Mouse (Mus musculus): Measurements from ENCODE around the gene Olfr923. TPM values are rescaled to one million over a fixed set of nuclear protein-coding genes. Genes with fewer than 3 reads are reported as not detected.
"Not testable (repeated sequence)": the region's sequence is repeated elsewhere in the genome, so short reads cannot be mapped to it uniquely, and the experiment has no call there.

Olfr923 gene
- polyA plus RNA-seq, 2 experiments = not detected

- no peak overlapping the region for H3K9ac ChIP-seq (ENCODE audit: low read depth, low read length, severe bottlenecking)
- no peak overlapping the region for H3K4me2 ChIP-seq (replicated peaks; ENCODE audit: low read depth, low read length, severe bottlenecking)
- ATAC-seq (ENCODE audit: low FRiP score, low read depth) (no peak), DNase-seq (ENCODE audit: low spot score) (no peak)
- H3K36me3 ChIP-seq (ENCODE audit: control insufficient read depth, insufficient read depth, low read length) = no peaks in the 10 kb centered on the region
- H3K9me3 ChIP-seq (ENCODE audit: control insufficient read depth, low read length) = no peaks in the 10 kb centered on the region
- no peak overlapping the region for H3K27ac ChIP-seq (replicated peaks; ENCODE audit: low read depth, low read length)
- H3K4me3 ChIP-seq (replicated peaks; ENCODE audit: low read length) = no peak overlapping the region
- 81% methylated on average over 2 of the region's 2 CpGs for WGBS
- H3K4me1 ChIP-seq (ENCODE audit: control insufficient read depth, insufficient read depth, low read length) = no peaks in the 10 kb centered on the region
- no peaks in the 10 kb centered on the region for H3K27me3 ChIP-seq (ENCODE audit: control insufficient read depth, insufficient read depth, low read length)
- TF ChIP-seq POLR2A (IDR thresholded peaks at IDR 0.05; ENCODE audit: borderline replicate concordance, extremely low read depth, insufficient read depth, insufficient read length) = no peak
Observed at GRCm38 (mm10) chr9:38833027-38833426, 6.7 kb downstream of the Olfr923 start.

- WGBS = 83% methylated on average over 1 of the region's 1 CpGs
- H3K4me2 ChIP-seq (replicated peaks; ENCODE audit: low read depth, low read length, severe bottlenecking) = no peak within 1 kb of the TSS
Observed at GRCm38 (mm10) chr9:38844149-38844548, 17.8 kb downstream of the Olfr923 start, which contains the start of gene Olfr924. Gene Olfr924 (plus strand): TSS chr9:38844449.

GRCm38 (mm10) chr9:38854760-38855159 is 28.4 kb downstream of the Olfr923 start, which contains the start of gene Olfr26:
Gene Olfr26 (plus strand): TSS chr9:38855060.
- Histone ChIP-seq H3K9me3 (ENCODE audit: control insufficient read depth, low read length) (no peaks in the 10 kb centered on the region), H3K4me1 (ENCODE audit: control insufficient read depth, insufficient read depth, low read length) (no peaks in the 10 kb centered on the region), H3K4me2 (replicated peaks; ENCODE audit: low read depth, low read length, severe bottlenecking) (no peak within 1 kb of the TSS), H3K36me3 (ENCODE audit: control insufficient read depth, insufficient read depth, low read length) (no peaks in the 10 kb centered on the region), H3K4me3 (replicated peaks; ENCODE audit: low read length) (no peak within 1 kb of the TSS), H3K27me3 (ENCODE audit: control insufficient read depth, insufficient read depth, low read length) (no peaks in the 10 kb centered on the region), H3K9ac (ENCODE audit: low read depth, low read length, severe bottlenecking) (no peak within 1 kb of the TSS), H3K27ac (replicated peaks; ENCODE audit: low read depth, low read length) (no peak within 1 kb of the TSS)
- ATAC-seq (ENCODE audit: low FRiP score, low read depth) (no peak), DNase-seq (ENCODE audit: low spot score) (no peak)
- TF ChIP-seq POLR2A (IDR thresholded peaks at IDR 0.05; ENCODE audit: borderline replicate concordance, extremely low read depth, insufficient read depth, insufficient read length) = no peak

More at GRCm38 (mm10) chr9:38844149-38844548, 17.8 kb downstream of the Olfr923 start, which contains the start of gene Olfr924:
- H3K27me3 ChIP-seq (ENCODE audit: control insufficient read depth, insufficient read depth, low read length) = no peaks in the 10 kb centered on the region
- TF ChIP-seq POLR2A (IDR thresholded peaks at IDR 0.05; ENCODE audit: borderline replicate concordance, extremely low read depth, insufficient read depth, insufficient read length) = no peak
- no peaks in the 10 kb centered on the region for H3K9me3 ChIP-seq (ENCODE audit: control insufficient read depth, low read length)
- ATAC-seq (ENCODE audit: low FRiP score, low read depth) (no peak), DNase-seq (ENCODE audit: low spot score) (no peak)
- H3K27ac ChIP-seq (replicated peaks; ENCODE audit: low read depth, low read length) = no peak within 1 kb of the TSS
- no peaks in the 10 kb centered on the region for H3K36me3 ChIP-seq (ENCODE audit: control insufficient read depth, insufficient read depth, low read length)
- H3K9ac ChIP-seq (ENCODE audit: low read depth, low read length, severe bottlenecking) = no peak within 1 kb of the TSS
- no peak within 1 kb of the TSS for H3K4me3 ChIP-seq (replicated peaks; ENCODE audit: low read length)
- H3K4me1 ChIP-seq (ENCODE audit: control insufficient read depth, insufficient read depth, low read length) = no peaks in the 10 kb centered on the region

GRCm38 (mm10) chr9:38874880-38875279 is 48.5 kb downstream of the Olfr923 start:
- not testable (repeated sequence) for H3K4me1 ChIP-seq (ENCODE audit: control insufficient read depth, insufficient read depth, low read length); H3K4me3 ChIP-seq (replicated peaks; ENCODE audit: low read length); H3K9me3 ChIP-seq (ENCODE audit: control insufficient read depth, low read length); H3K27ac ChIP-seq (replicated peaks; ENCODE audit: low read depth, low read length); DNase-seq (ENCODE audit: low spot score); H3K36me3 ChIP-seq (ENCODE audit: control insufficient read depth, insufficient read depth, low read length); H3K9ac ChIP-seq (ENCODE audit: low read depth, low read length, severe bottlenecking); ATAC-seq (ENCODE audit: low FRiP score, low read depth); H3K4me2 ChIP-seq (replicated peaks; ENCODE audit: low read depth, low read length, severe bottlenecking); H3K27me3 ChIP-seq (ENCODE audit: control insufficient read depth, insufficient read depth, low read length)
- WGBS = 57% methylated on average over 2 of the region's 2 CpGs

GRCm38 (mm10) chr9:38876826-38877225 is 50.5 kb downstream of the Olfr923 start, which contains the start of gene Olfr926:
Gene Olfr926 (plus strand): TSS chr9:38877126.
- no peak within 1 kb of the TSS for H3K4me3 ChIP-seq (replicated peaks; ENCODE audit: low read length)
- no peaks in the 10 kb centered on the region for H3K4me1 ChIP-seq (ENCODE audit: control insufficient read depth, insufficient read depth, low read length)
- no peak within 1 kb of the TSS for H3K4me2 ChIP-seq (replicated peaks; ENCODE audit: low read depth, low read length, severe bottlenecking)
- no peaks in the 10 kb centered on the region for H3K36me3 ChIP-seq (ENCODE audit: control insufficient read depth, insufficient read depth, low read length)
- no peaks in the 10 kb centered on the region for H3K9me3 ChIP-seq (ENCODE audit: control insufficient read depth, low read length)
- H3K27me3 ChIP-seq (ENCODE audit: control insufficient read depth, insufficient read depth, low read length) = no peaks in the 10 kb centered on the region
- 74% methylated on average over 2 of the region's 2 CpGs for WGBS
- no peak within 1 kb of the TSS for H3K9ac ChIP-seq (ENCODE audit: low read depth, low read length, severe bottlenecking)
- H3K27ac ChIP-seq (replicated peaks; ENCODE audit: low read depth, low read length) = no peak within 1 kb of the TSS
- no peak for DNase-seq (ENCODE audit: low spot score)
- TF ChIP-seq POLR2A (IDR thresholded peaks at IDR 0.05; ENCODE audit: borderline replicate concordance, extremely low read depth, insufficient read depth, insufficient read length) = no peak
- no peak for ATAC-seq (ENCODE audit: low FRiP score, low read depth)

Other genes with a start within 250 kb of the Olfr923 start
- not detected in 2 replicates for gene Olfr912, start 246.4 kb upstream of the Olfr923 start, polyA plus RNA-seq (2012; rRNA removed)
- gene Olfr912, start 246.4 kb upstream of the Olfr923 start, polyA plus RNA-seq (2014; fragmentation: Nextera tagmentation; extraction: Ambion mirVana) = not detected in 2 replicates
- not detected in 2 replicates for gene Olfr913, start 233.8 kb upstream of the Olfr923 start, polyA plus RNA-seq (2012; rRNA removed)
- not detected in 2 replicates for gene Olfr913, start 233.8 kb upstream of the Olfr923 start, polyA plus RNA-seq (2014; fragmentation: Nextera tagmentation; extraction: Ambion mirVana)
- not detected in 2 replicates for gene Olfr914, start 221.4 kb upstream of the Olfr923 start, polyA plus RNA-seq (2012; rRNA removed)
- not detected in 2 replicates for gene Olfr914, start 221.4 kb upstream of the Olfr923 start, polyA plus RNA-seq (2014; fragmentation: Nextera tagmentation; extraction: Ambion mirVana)
- gene Olfr916, start 166.7 kb upstream of the Olfr923 start, polyA plus RNA-seq (2012; rRNA removed) = not detected in 2 replicates
- not detected in 2 replicates for gene Olfr916, start 166.7 kb upstream of the Olfr923 start, polyA plus RNA-seq (2014; fragmentation: Nextera tagmentation; extraction: Ambion mirVana)
- gene Olfr917, start 160.7 kb upstream of the Olfr923 start, polyA plus RNA-seq (2012; rRNA removed) = not detected in 2 replicates
- not detected in 2 replicates for gene Olfr917, start 160.7 kb upstream of the Olfr923 start, polyA plus RNA-seq (2014; fragmentation: Nextera tagmentation; extraction: Ambion mirVana)
- not detected in 2 replicates for gene Olfr918, start 151.9 kb upstream of the Olfr923 start, polyA plus RNA-seq (2012; rRNA removed)
- not detected in 2 replicates for gene Olfr918, start 151.9 kb upstream of the Olfr923 start, polyA plus RNA-seq (2014; fragmentation: Nextera tagmentation; extraction: Ambion mirVana)
- gene Olfr919, start 122.9 kb upstream of the Olfr923 start, polyA plus RNA-seq (2012; rRNA removed) = not detected in 2 replicates
- gene Olfr919, start 122.9 kb upstream of the Olfr923 start, polyA plus RNA-seq (2014; fragmentation: Nextera tagmentation; extraction: Ambion mirVana) = not detected in 2 replicates
- gene Vwa5a, start 108.3 kb upstream of the Olfr923 start, polyA plus RNA-seq (2012; rRNA removed) = 19.1 and 20.6 TPM in 2 replicates
- 26.2 and 28.6 TPM in 2 replicates for gene Vwa5a, start 108.3 kb upstream of the Olfr923 start, polyA plus RNA-seq (2014; fragmentation: Nextera tagmentation; extraction: Ambion mirVana)
- gene Olfr920, start 74.2 kb upstream of the Olfr923 start, polyA plus RNA-seq (2012; rRNA removed) = 0.09 and 0.10 TPM in 2 replicates
- 0.03 and 0.07 TPM in 2 replicates for gene Olfr920, start 74.2 kb upstream of the Olfr923 start, polyA plus RNA-seq (2014; fragmentation: Nextera tagmentation; extraction: Ambion mirVana)
- 0.09 TPM in 1 of 2 replicates, not detected in the other for gene Olfr921, start 53.5 kb upstream of the Olfr923 start, polyA plus RNA-seq (2012; rRNA removed)
- gene Olfr921, start 53.5 kb upstream of the Olfr923 start, polyA plus RNA-seq (2014; fragmentation: Nextera tagmentation; extraction: Ambion mirVana) = not detected in 2 replicates
- gene Olfr922, start 11.9 kb upstream of the Olfr923 start, polyA plus RNA-seq (2012; rRNA removed) = not detected in 2 replicates
- not detected in 2 replicates for gene Olfr922, start 11.9 kb upstream of the Olfr923 start, polyA plus RNA-seq (2014; fragmentation: Nextera tagmentation; extraction: Ambion mirVana)
- gene Olfr924, start 17.9 kb downstream of the Olfr923 start, polyA plus RNA-seq (2012; rRNA removed) = not detected in 2 replicates
- not detected in 2 replicates for gene Olfr924, start 17.9 kb downstream of the Olfr923 start, polyA plus RNA-seq (2014; fragmentation: Nextera tagmentation; extraction: Ambion mirVana)
- not detected in 2 replicates for gene Olfr26, start 28.5 kb downstream of the Olfr923 start, polyA plus RNA-seq (2012; rRNA removed)
- not detected in 2 replicates for gene Olfr26, start 28.5 kb downstream of the Olfr923 start, polyA plus RNA-seq (2014; fragmentation: Nextera tagmentation; extraction: Ambion mirVana)
- not detected in 2 replicates for gene Olfr926, start 50.6 kb downstream of the Olfr923 start, polyA plus RNA-seq (2012; rRNA removed)
- not detected in 2 replicates for gene Olfr926, start 50.6 kb downstream of the Olfr923 start, polyA plus RNA-seq (2014; fragmentation: Nextera tagmentation; extraction: Ambion mirVana)
- not detected in 2 replicates for gene Olfr930, start 103.3 kb downstream of the Olfr923 start, polyA plus RNA-seq (2012; rRNA removed)
- gene Olfr930, start 103.3 kb downstream of the Olfr923 start, polyA plus RNA-seq (2014; fragmentation: Nextera tagmentation; extraction: Ambion mirVana) = not detected in 2 replicates
- gene Olfr933, start 145.8 kb downstream of the Olfr923 start, polyA plus RNA-seq (2012; rRNA removed) = not detected in 2 replicates
- not detected in 2 replicates for gene Olfr933, start 145.8 kb downstream of the Olfr923 start, polyA plus RNA-seq (2014; fragmentation: Nextera tagmentation; extraction: Ambion mirVana)
- not detected in 2 replicates for gene Olfr934, start 161.8 kb downstream of the Olfr923 start, polyA plus RNA-seq (2012; rRNA removed)
- gene Olfr934, start 161.8 kb downstream of the Olfr923 start, polyA plus RNA-seq (2014; fragmentation: Nextera tagmentation; extraction: Ambion mirVana) = not detected in 2 replicates
- gene Olfr935, start 173.1 kb downstream of the Olfr923 start, polyA plus RNA-seq (2012; rRNA removed) = not detected in 2 replicates
- not detected in 2 replicates for gene Olfr935, start 173.1 kb downstream of the Olfr923 start, polyA plus RNA-seq (2014; fragmentation: Nextera tagmentation; extraction: Ambion mirVana)
- gene Olfr146, start 196.8 kb downstream of the Olfr923 start, polyA plus RNA-seq (2012; rRNA removed) = not detected in 2 replicates
- gene Olfr146, start 196.8 kb downstream of the Olfr923 start, polyA plus RNA-seq (2014; fragmentation: Nextera tagmentation; extraction: Ambion mirVana) = not detected in 2 replicates
- not detected in 2 replicates for gene Olfr937, start 238.4 kb downstream of the Olfr923 start, polyA plus RNA-seq (2012; rRNA removed)
- not detected in 2 replicates for gene Olfr937, start 238.4 kb downstream of the Olfr923 start, polyA plus RNA-seq (2014; fragmentation: Nextera tagmentation; extraction: Ambion mirVana)

Measured in limb, embryonic 14.5 days (tissue).